In the genomic region with DNA sequence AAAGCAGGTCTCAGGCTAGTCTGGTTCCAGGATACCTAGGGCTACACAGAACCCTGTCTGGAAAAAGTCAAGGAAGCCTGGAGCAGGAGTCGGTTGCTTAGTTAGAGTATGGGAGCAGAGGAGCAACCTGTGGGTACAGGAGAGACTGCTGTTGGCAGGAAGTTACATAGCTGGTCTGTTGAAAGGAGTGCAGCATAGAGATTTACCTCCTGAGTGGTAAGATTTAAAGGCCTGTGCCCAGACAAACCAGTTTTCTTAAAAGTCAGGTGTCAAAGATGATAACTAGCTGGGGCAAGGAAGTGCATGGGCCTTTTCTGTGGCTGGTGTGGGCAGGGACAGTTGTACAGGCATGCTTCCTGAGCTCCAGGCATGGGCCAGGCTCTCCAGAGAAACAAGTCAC, we compare ENCODE assay signal across 1 mouse cellular context.
TF ChIP-seq lines count a peak whose summit lies in the region.

No protein-coding gene starts in this region.

TF ChIP-seq in MEL, 35 proteins besides CTCF, POLR2A, EP300 and RAD21:
- no peak for TF ChIP-seq POLR2AphosphoS5 (IDR thresholded peaks at IDR 0.05; ENCODE audit: borderline replicate concordance, low read depth, low read length)
- no peak for TF ChIP-seq KAT2A (conservative IDR thresholded peaks at IDR 0.05; ENCODE audit: low read depth, low read length)
- TF ChIP-seq TAL1 (IDR thresholded peaks at IDR 0.05; ENCODE audit: low read length) = no peak
- no peak for TF ChIP-seq ZC3H11A (IDR thresholded peaks at IDR 0.05; ENCODE audit: low read depth, low read length)
- no peak for TF ChIP-seq JUND (IDR thresholded peaks at IDR 0.05; ENCODE audit: low read depth, low read length)
- no peak for TF ChIP-seq BHLHE40 (IDR thresholded peaks at IDR 0.05; ENCODE audit: borderline replicate concordance, low read depth, low read length)
- no peak for TF ChIP-seq NRF1 (IDR thresholded peaks at IDR 0.05; ENCODE audit: insufficient read depth, low read depth, low read length, poor library complexity, severe bottlenecking)
- TF ChIP-seq ZMIZ1 (IDR thresholded peaks at IDR 0.05; ENCODE audit: low read depth, low read length) = no peak
- no peak for TF ChIP-seq UBTF (IDR thresholded peaks at IDR 0.05; ENCODE audit: borderline replicate concordance, insufficient read depth, low read depth, low read length)
- TF ChIP-seq TCF12 (IDR thresholded peaks at IDR 0.05; ENCODE audit: low read depth, low read length) = no peak
- TF ChIP-seq GABPA (IDR thresholded peaks at IDR 0.05; ENCODE audit: low read depth, low read length) = no peak
- no peak for TF ChIP-seq RCOR1 (IDR thresholded peaks at IDR 0.05; ENCODE audit: low read depth, low read length)
- no peak for TF ChIP-seq CHD2 (IDR thresholded peaks at IDR 0.05; ENCODE audit: low read length)
- TF ChIP-seq MYC (IDR thresholded peaks at IDR 0.05; ENCODE audit: low read depth, low read length) = no peak
- TF ChIP-seq SMC3 (IDR thresholded peaks at IDR 0.05; ENCODE audit: low read depth, low read length) = no peak
